Mouse (Mus musculus): ENCODE data around the gene Ppat. TPM values are rescaled to one million over a fixed set of nuclear protein-coding genes. Genes with fewer than 3 reads are reported as not detected.
"Not testable (repeated sequence)": the region's sequence is repeated elsewhere in the genome, so short reads cannot be mapped to it uniquely, and the experiment has no call there.

The Ppat gene
- polyA plus RNA-seq, 1 experiment from 2014 or later = 23.1 TPM

- no peak for ATAC-seq (ENCODE audit: low read depth)
Measured at GRCm38 (mm10) chr5:76941975-76942374, 9.4 kb downstream of the Ppat start.

GRCm38 (mm10) chr5:76939717-76940116 is 11.7 kb downstream of the Ppat start:
- H3K9ac ChIP-seq (ENCODE audit: low read depth, low read length) = no peak overlapping the region
- 93% methylated on average over 8 of the region's 8 CpGs for WGBS

More at GRCm38 (mm10) chr5:76941975-76942374, 9.4 kb downstream of the Ppat start:
- Histone ChIP-seq H3K4me2 (ENCODE audit: low read depth, low read length) (no peak overlapping the region), H3K36me3 (ENCODE audit: control insufficient read depth, insufficient read depth, low read length) (0 out of 2 replicates have a peak, but pooled peaks cover 15% of the 10 kb centered on the region), H3K4me3 (ENCODE audit: low read depth, low read length) (no peak overlapping the region), H3K9me3 (ENCODE audit: control insufficient read depth, low read length) (no peaks in the 10 kb centered on the region), H3K27ac (replicated peaks; ENCODE audit: low read depth, low read length) (no peak overlapping the region), H3K27me3 (replicated peaks; ENCODE audit: control insufficient read depth, insufficient read depth, low read length) (no peaks in the 10 kb centered on the region), H3K9ac (ENCODE audit: low read depth, low read length) (no peak overlapping the region), H3K4me1 (ENCODE audit: control insufficient read depth, insufficient read depth, low read length) (no peaks in the 10 kb centered on the region)
- 75% methylated on average over 4 of the region's 4 CpGs for WGBS
- no peak for DNase-seq (ENCODE audit: low spot score)

GRCm38 (mm10) chr5:76929180-76929877 is 22.0 kb downstream of the Ppat start:
- Histone ChIP-seq H3K27me3 (replicated peaks; ENCODE audit: control insufficient read depth, insufficient read depth, low read length) (no peaks in the 10 kb centered on the region), H3K9ac (ENCODE audit: low read depth, low read length) (no peak overlapping the region), H3K9me3 (ENCODE audit: control insufficient read depth, low read length) (no peaks in the 10 kb centered on the region), H3K27ac (replicated peaks; ENCODE audit: low read depth, low read length) (peak overlapping the region; percentile 92; the same call in 1 of the 2 replicates), H3K4me1 (ENCODE audit: control insufficient read depth, insufficient read depth, low read length) (peaks cover 10% of the 10 kb centered on the region; the same call in 1 of the 2 replicates), H3K4me3 (ENCODE audit: low read depth, low read length) (no peak overlapping the region), H3K4me2 (ENCODE audit: low read depth, low read length) (no peak overlapping the region), H3K36me3 (ENCODE audit: control insufficient read depth, insufficient read depth, low read length) (peaks cover 23% of the 10 kb centered on the region)
- 65% methylated on average over 7 of the region's 7 CpGs for WGBS
- DNase-seq (ENCODE audit: low spot score) = peak; percentile 41
- ATAC-seq (ENCODE audit: low read depth) = no peak

More at GRCm38 (mm10) chr5:76939717-76940116, 11.7 kb downstream of the Ppat start:
- Histone ChIP-seq H3K9me3 (ENCODE audit: control insufficient read depth, low read length) (no peaks in the 10 kb centered on the region), H3K4me1 (ENCODE audit: control insufficient read depth, insufficient read depth, low read length) (no peaks in the 10 kb centered on the region), H3K27ac (replicated peaks; ENCODE audit: low read depth, low read length) (no peak overlapping the region), H3K36me3 (ENCODE audit: control insufficient read depth, insufficient read depth, low read length) (0 out of 2 replicates have a peak, but pooled peaks cover 15% of the 10 kb centered on the region), H3K27me3 (replicated peaks; ENCODE audit: control insufficient read depth, insufficient read depth, low read length) (no peaks in the 10 kb centered on the region), H3K4me2 (ENCODE audit: low read depth, low read length) (no peak overlapping the region), H3K4me3 (ENCODE audit: low read depth, low read length) (no peak overlapping the region)
- ATAC-seq (ENCODE audit: low read depth) (no peak), DNase-seq (ENCODE audit: low spot score) (no peak)

GRCm38 (mm10) chr5:76928124-76928832 is 23.1 kb downstream of the Ppat start:
- DNase-seq (ENCODE audit: low spot score) (peak; percentile 92), ATAC-seq (ENCODE audit: low read depth) (peak; percentile 92)
- Histone ChIP-seq H3K4me2 (ENCODE audit: low read depth, low read length) (peak overlapping the region; percentile 45), H3K4me1 (ENCODE audit: control insufficient read depth, insufficient read depth, low read length) (peaks cover 10% of the 10 kb centered on the region), H3K9me3 (ENCODE audit: control insufficient read depth, low read length) (no peaks in the 10 kb centered on the region), H3K4me3 (ENCODE audit: low read depth, low read length) (peak overlapping the region; percentile 24), H3K27ac (replicated peaks; ENCODE audit: low read depth, low read length) (peak overlapping the region; percentile 92), H3K36me3 (ENCODE audit: control insufficient read depth, insufficient read depth, low read length) (peaks cover 23% of the 10 kb centered on the region), H3K27me3 (replicated peaks; ENCODE audit: control insufficient read depth, insufficient read depth, low read length) (no peaks in the 10 kb centered on the region), H3K9ac (ENCODE audit: low read depth, low read length) (0 out of 2 replicates have a peak overlapping the region, but pooled peaks have one; percentile 23)
- 53% methylated on average over 16 of the region's 16 CpGs for WGBS

- no peak overlapping the region for H3K4me2 ChIP-seq (ENCODE audit: low read depth, low read length)
- no peak for DNase-seq (ENCODE audit: low spot score)
- H3K27me3 ChIP-seq (replicated peaks; ENCODE audit: control insufficient read depth, insufficient read depth, low read length) = no peaks in the 10 kb centered on the region
- WGBS = 75% methylated on average over 1 of the region's 1 CpGs
- peaks cover 56% of the 10 kb centered on the region for H3K36me3 ChIP-seq (ENCODE audit: control insufficient read depth, insufficient read depth, low read length)
- H3K27ac ChIP-seq (replicated peaks; ENCODE audit: low read depth, low read length) = no peak overlapping the region
- H3K4me1 ChIP-seq (ENCODE audit: control insufficient read depth, insufficient read depth, low read length) = peaks cover 15% of the 10 kb centered on the region
- no peak overlapping the region for H3K9ac ChIP-seq (ENCODE audit: low read depth, low read length)
- H3K4me3 ChIP-seq (ENCODE audit: low read depth, low read length) = no peak overlapping the region
- no peaks in the 10 kb centered on the region for H3K9me3 ChIP-seq (ENCODE audit: control insufficient read depth, low read length)
- no peak for ATAC-seq (ENCODE audit: low read depth)
Measured at GRCm38 (mm10) chr5:76924296-76924695, 27.1 kb downstream of the Ppat start.

GRCm38 (mm10) chr5:76923428-76923827 is 27.9 kb downstream of the Ppat start:
- H3K36me3 ChIP-seq (ENCODE audit: control insufficient read depth, insufficient read depth, low read length) = peaks cover 64% of the 10 kb centered on the region
- ATAC-seq (ENCODE audit: low read depth) (peak; percentile 62; the same call in 1 of the 2 replicates), DNase-seq (ENCODE audit: low spot score) (peak; percentile 81)
- no peak overlapping the region; the same call in 1 of the 2 replicates for H3K27ac ChIP-seq (replicated peaks; ENCODE audit: low read depth, low read length)
- peaks cover 15% of the 10 kb centered on the region for H3K4me1 ChIP-seq (ENCODE audit: control insufficient read depth, insufficient read depth, low read length)
- H3K9me3 ChIP-seq (ENCODE audit: control insufficient read depth, low read length) = no peaks in the 10 kb centered on the region
- H3K4me2 ChIP-seq (ENCODE audit: low read depth, low read length) = no peak overlapping the region
- WGBS = 72% methylated on average over 13 of the region's 13 CpGs
- H3K27me3 ChIP-seq (replicated peaks; ENCODE audit: control insufficient read depth, insufficient read depth, low read length) = no peaks in the 10 kb centered on the region
- no peak overlapping the region for H3K9ac ChIP-seq (ENCODE audit: low read depth, low read length)
- H3K4me3 ChIP-seq (ENCODE audit: low read depth, low read length) = no peak overlapping the region

- Histone ChIP-seq H3K9ac (ENCODE audit: low read depth, low read length) (no peak overlapping the region), H3K9me3 (ENCODE audit: control insufficient read depth, low read length) (no peaks in the 10 kb centered on the region), H3K4me1 (ENCODE audit: control insufficient read depth, insufficient read depth, low read length) (peaks cover 10% of the 10 kb centered on the region), H3K4me3 (ENCODE audit: low read depth, low read length) (no peak overlapping the region), H3K4me2 (ENCODE audit: low read depth, low read length) (no peak overlapping the region), H3K36me3 (ENCODE audit: control insufficient read depth, insufficient read depth, low read length) (peaks cover 70% of the 10 kb centered on the region), H3K27me3 (replicated peaks; ENCODE audit: control insufficient read depth, insufficient read depth, low read length) (no peaks in the 10 kb centered on the region), H3K27ac (replicated peaks; ENCODE audit: low read depth, low read length) (no peak overlapping the region)
- no peak for DNase-seq (ENCODE audit: low spot score)
- no peak for ATAC-seq (ENCODE audit: low read depth)
- WGBS = 83% methylated on average over 4 of the region's 4 CpGs
Measured at GRCm38 (mm10) chr5:76922833-76923232, 28.5 kb downstream of the Ppat start.

- not testable (repeated sequence) for H3K9ac ChIP-seq (ENCODE audit: low read depth, low read length); H3K27me3 ChIP-seq (replicated peaks; ENCODE audit: control insufficient read depth, insufficient read depth, low read length); H3K27ac ChIP-seq (replicated peaks; ENCODE audit: low read depth, low read length); ATAC-seq (ENCODE audit: low read depth); H3K4me1 ChIP-seq (ENCODE audit: control insufficient read depth, insufficient read depth, low read length); H3K4me2 ChIP-seq (ENCODE audit: low read depth, low read length); H3K9me3 ChIP-seq (ENCODE audit: control insufficient read depth, low read length); DNase-seq (ENCODE audit: low spot score); H3K4me3 ChIP-seq (ENCODE audit: low read depth, low read length)
- peaks cover 32% of the 10 kb centered on the region for H3K36me3 ChIP-seq (ENCODE audit: control insufficient read depth, insufficient read depth, low read length)
- 94% methylated on average over 5 of the region's 5 CpGs for WGBS
Measured at GRCm38 (mm10) chr5:76912522-76912921, 38.9 kb downstream of the Ppat start.
